Mouse (Mus musculus) thymus, adult 2 months (tissue): ENCODE results near the gene Papss2. TPM values are rescaled to one million over a fixed set of nuclear protein-coding genes. Genes with fewer than 3 reads are reported as not detected.

Source experiments
- DNase-seq: peaks from one replicate; pipeline ENCODE4 v3.0.0; 2021
- H3K27ac ChIP-seq: fragments of 200-500 bp; 2 replicates; pipeline ENCODE4 v1.5.1; 2012; ENCODE audit warnings: low read length, control low read depth; ENCODE audit not compliant: control insufficient read depth, insufficient read depth
- H3K27me3 ChIP-seq: fragments of 200-500 bp; 2 replicates; pipeline ENCODE4 v1.6.1; 2012; ENCODE audit warnings: mild to moderate bottlenecking, low read length, moderate library complexity, mixed read lengths; ENCODE audit not compliant: control insufficient read depth, insufficient read depth
- H3K36me3 ChIP-seq: fragments of 200-500 bp; 2 replicates; pipeline ENCODE4 v1.6.1; 2012; ENCODE audit warnings: mild to moderate bottlenecking, low read length, moderate library complexity; ENCODE audit not compliant: control insufficient read depth, insufficient read depth
- H3K4me1 ChIP-seq: fragments of 200-500 bp; replicated peaks from 2 replicates; pipeline ENCODE4 v1.6.1; 2012; ENCODE audit warnings: low read length; ENCODE audit not compliant: control insufficient read depth, insufficient read depth
- H3K4me3 ChIP-seq: fragments of 200-500 bp; 2 replicates; pipeline ENCODE4 v1.5.1; 2012; ENCODE audit warnings: mild to moderate bottlenecking, low read length, control low read depth, moderate library complexity; ENCODE audit not compliant: control insufficient read depth, insufficient read depth
- CTCF ChIP-seq: fragments of 200-500 bp; IDR thresholded peaks from 2 replicates; pipeline ENCODE4 v1.5.1; 2012; ENCODE audit warnings: mild to moderate bottlenecking, control low read depth, low read length, moderate library complexity, borderline replicate concordance; ENCODE audit not compliant: control insufficient read depth, poor library complexity, insufficient read depth; ENCODE audit errors: extremely low read depth
- POLR2A ChIP-seq: fragments of 200-500 bp; IDR thresholded peaks from 2 replicates; pipeline ENCODE4 v1.6.1; 2012; ENCODE audit warnings: mild to moderate bottlenecking, low read length, control low read depth, moderate library complexity; ENCODE audit not compliant: control insufficient read depth, poor library complexity, insufficient read depth; ENCODE audit errors: extremely low read depth
- WGBS: fragments of 180-500 bp; shearing (Covaris S2); methylation state at CpG from one replicate; pipeline ENCODE4 v1.1.7; 2018; 5-methylcytosine and 5-hydroxymethylcytosine counted together
- polyA plus RNA-seq: library from polyadenylated mRNA; depleted of rRNA; stranded (reverse); fragments of >200 nt; gene quantifications from 2 replicates; pipeline ENCODE4 v1.2.3, GENCODE M21; 2012

Gene Papss2
- polyA plus RNA-seq, 1 experiment = 5.7 TPM

DNA sequence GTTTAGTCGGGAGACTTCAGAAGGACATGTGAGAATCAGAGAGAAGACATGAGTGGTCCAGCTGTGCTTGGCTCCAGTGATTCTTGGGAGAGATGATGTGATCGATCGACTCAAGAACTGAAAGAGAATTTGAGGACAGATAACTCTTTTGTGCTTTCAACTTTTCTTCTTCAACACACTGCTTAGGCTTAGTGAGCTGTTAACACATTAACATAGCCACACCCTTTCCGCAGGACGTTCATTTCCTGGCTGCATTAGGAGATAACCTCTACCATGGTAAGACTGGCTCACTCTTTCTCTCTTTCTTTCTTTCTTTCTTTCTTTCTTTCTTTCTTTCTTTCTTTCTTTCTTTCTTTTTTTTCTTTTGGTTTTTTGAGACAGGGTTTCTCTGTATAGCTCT is 25.9 kb upstream of the Papss2 start:
- WGBS = 79% methylated on average over 5 of the region's 5 CpGs
- DNase-seq = no peak
- no peak for TF ChIP-seq CTCF
- no peak for TF ChIP-seq POLR2A
- H3K27ac ChIP-seq = no peak overlapping the region
- no peaks in the 10 kb centered on the region for H3K36me3 ChIP-seq
- no peaks in the 10 kb centered on the region for H3K27me3 ChIP-seq
- peaks cover 13% of the 10 kb centered on the region for H3K4me1 ChIP-seq
- no peak overlapping the region for H3K4me3 ChIP-seq

DNA sequence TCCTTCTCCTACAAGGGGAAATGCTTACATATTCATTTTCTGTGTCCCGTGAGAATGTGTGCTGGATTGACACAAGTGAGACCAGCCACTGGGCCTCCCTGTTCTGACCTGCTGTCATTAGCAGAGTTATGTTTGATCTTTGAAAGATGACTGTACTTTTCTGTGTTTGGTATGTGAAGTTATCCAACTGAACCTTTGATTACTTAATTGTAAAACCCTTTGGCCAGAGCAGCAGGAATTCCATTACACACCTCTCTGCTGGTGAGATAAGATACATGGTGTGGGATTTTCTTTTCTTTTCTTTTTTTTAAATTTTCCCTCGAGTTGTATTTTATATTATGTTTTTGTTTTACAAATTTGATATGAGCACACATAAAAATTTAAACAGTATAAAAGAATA is 23.4 kb upstream of the Papss2 start:
- 77% methylated on average over 2 of the region's 2 CpGs for WGBS
- H3K27ac ChIP-seq = no peak overlapping the region
- DNase-seq = no peak

DNA sequence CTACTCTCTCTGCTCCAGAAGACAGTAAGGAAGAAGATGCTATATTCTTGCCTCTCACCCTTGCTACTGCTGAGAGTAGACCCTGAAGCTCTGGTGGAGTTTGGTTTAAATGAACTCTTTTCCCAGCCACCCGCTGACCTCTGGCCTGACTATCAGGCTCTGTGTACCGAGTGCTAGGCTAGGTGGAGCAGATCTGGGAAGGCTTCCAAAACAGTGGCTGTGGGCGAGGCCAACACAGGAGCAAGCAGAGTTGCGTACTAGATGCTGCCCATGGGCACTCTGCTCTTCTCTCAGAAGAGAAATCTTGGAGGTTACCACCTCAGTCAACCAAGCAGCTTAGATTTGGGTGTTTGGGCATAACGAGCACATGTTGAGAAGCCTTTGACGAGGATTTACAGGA is 22.3 kb upstream of the Papss2 start:
- Histone ChIP-seq H3K27ac (no peak overlapping the region), H3K27me3 (no peaks in the 10 kb centered on the region), H3K36me3 (no peaks in the 10 kb centered on the region), H3K4me1 (peaks cover 16% of the 10 kb centered on the region), H3K4me3 (no peak overlapping the region)
- TF ChIP-seq POLR2A = no peak
- TF ChIP-seq CTCF = no peak
- no peak for DNase-seq
- WGBS = 93% methylated on average over 6 of the region's 6 CpGs

More for the DNA sequence above, 23.4 kb upstream of the Papss2 start:
- H3K4me3 ChIP-seq = no peak overlapping the region
- no peak for TF ChIP-seq POLR2A
- no peak for TF ChIP-seq CTCF
- no peaks in the 10 kb centered on the region for H3K36me3 ChIP-seq
- H3K27me3 ChIP-seq = no peaks in the 10 kb centered on the region
- H3K4me1 ChIP-seq = peaks cover 18% of the 10 kb centered on the region

DNA sequence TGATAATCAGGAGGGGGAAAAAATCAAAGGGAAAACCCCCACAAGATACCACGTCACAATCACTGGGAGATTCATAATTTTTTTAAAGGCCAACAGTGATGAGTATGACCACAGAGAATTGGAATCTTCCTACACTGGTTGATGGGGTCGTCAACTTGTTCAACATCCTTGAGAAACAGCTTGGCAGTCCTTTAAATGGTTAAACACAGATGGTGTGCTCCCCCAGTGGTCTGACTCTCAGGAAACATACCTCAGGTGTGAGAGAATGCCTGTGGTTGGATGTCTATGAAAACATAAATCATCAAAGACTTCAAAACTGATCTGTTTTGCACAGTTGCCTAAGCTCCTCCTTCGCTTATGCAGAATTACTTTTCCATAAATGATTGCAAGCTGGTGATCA is 20.7 kb upstream of the Papss2 start:
- Histone ChIP-seq H3K4me3 (no peak overlapping the region), H3K4me1 (peaks cover 16% of the 10 kb centered on the region), H3K27ac (peak overlapping the region; percentile 99), H3K36me3 (no peaks in the 10 kb centered on the region), H3K27me3 (no peaks in the 10 kb centered on the region)
- TF ChIP-seq CTCF = no peak
- no peak for TF ChIP-seq POLR2A
- peak; percentile 44 for DNase-seq
- 13% methylated on average over 3 of the region's 3 CpGs for WGBS

DNA sequence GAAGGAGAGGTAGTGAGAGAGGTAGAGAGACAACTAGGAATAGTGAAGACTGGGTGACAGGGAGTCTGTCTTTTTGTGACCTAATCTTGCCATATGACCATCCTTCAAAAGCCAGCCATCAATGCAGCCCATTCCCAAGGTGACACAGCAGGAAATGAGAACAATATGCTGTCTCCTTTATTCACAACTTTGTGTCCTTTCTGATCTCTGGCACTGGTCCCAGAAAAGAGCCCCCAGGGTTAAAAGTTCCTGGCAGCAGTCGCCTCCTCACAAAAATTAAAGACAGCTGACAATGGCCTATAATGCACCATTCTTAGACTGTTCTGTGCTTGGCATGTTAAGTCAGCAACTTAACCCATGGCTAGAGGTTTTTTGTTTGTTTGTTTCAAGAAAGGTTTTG is 17.8 kb upstream of the Papss2 start:
- DNase-seq = no peak
- no peak overlapping the region for H3K4me3 ChIP-seq
- no peak for TF ChIP-seq CTCF
- no peak for TF ChIP-seq POLR2A
- no peaks in the 10 kb centered on the region for H3K36me3 ChIP-seq
- H3K4me1 ChIP-seq = peaks cover 16% of the 10 kb centered on the region
- 89% methylated on average over 1 of the region's 1 CpGs for WGBS
- no peaks in the 10 kb centered on the region for H3K27me3 ChIP-seq
- H3K27ac ChIP-seq = no peak overlapping the region

DNA sequence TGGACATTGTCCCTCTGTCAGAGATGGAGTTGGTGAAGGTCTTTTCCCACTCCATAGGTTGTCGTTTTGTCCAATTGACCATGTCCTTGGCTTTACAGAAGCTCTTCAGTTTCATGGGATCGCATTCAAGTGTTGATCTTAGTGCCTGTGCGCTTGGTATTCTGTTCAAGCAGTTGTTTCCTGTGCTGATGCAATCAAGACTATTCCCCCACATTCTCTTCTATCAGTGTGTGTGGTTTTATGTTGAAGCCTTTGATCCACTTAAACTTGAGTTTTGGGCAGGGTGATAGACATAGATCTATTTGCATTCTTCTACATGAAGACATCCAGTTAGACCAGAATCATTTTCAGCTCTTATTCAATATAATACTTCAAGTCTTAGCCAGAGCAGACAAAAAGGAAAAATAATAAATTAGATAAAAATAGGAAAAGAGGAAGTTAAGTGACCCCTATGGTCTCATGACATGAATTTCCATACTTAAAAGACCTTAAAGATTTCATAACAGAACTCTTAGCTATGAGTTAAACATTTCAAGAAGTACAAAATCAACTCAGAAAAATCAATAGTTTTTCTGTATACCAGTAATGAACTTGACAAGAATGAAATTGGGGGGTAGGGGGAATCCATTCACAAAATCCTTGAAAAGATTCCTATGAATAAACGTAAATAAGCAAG is 12.4 kb upstream of the Papss2 start:
- 46% methylated on average over 4 of the region's 4 CpGs for WGBS

DNA sequence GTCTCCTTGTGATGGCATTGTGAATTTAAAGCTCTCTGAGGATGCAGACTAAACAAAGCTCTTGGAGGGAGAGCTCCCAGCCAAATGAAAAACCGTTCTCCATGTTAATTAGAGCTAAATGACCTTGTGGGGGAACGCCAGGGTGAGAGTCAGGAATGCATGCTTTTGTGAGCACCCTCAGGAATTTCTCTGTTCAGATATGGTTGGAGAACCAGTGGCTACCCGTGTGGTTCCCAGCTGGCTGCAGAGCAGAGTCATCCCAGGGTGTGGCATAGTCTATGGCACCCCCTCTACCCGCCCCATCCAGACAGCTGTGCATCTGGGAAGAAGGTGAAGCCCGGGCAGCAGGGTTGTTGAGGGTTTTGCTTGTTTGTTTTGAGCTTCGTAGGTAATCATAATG is 7.9 kb upstream of the Papss2 start:
- Histone ChIP-seq H3K36me3 (no peaks in the 10 kb centered on the region), H3K4me1 (no peaks in the 10 kb centered on the region; the same call in 1 of the 2 replicates), H3K4me3 (no peak overlapping the region), H3K27ac (no peak overlapping the region), H3K27me3 (no peaks in the 10 kb centered on the region)
- 90% methylated on average over 6 of the region's 6 CpGs for WGBS
- TF ChIP-seq POLR2A (no peak), CTCF (no peak)
- no peak for DNase-seq

More for the DNA sequence above, 12.4 kb upstream of the Papss2 start:
- H3K27ac ChIP-seq = no peak overlapping the region
- H3K4me3 ChIP-seq = no peak overlapping the region
- TF ChIP-seq CTCF = no peak
- TF ChIP-seq POLR2A = no peak
- no peaks in the 10 kb centered on the region; the same call in 1 of the 2 replicates for H3K4me1 ChIP-seq
- no peaks in the 10 kb centered on the region for H3K36me3 ChIP-seq
- no peaks in the 10 kb centered on the region for H3K27me3 ChIP-seq
- no peak for DNase-seq
